Mouse (Mus musculus) embryonic facial prominence, embryonic 11.5 days (tissue): ENCODE results near the gene Trim54. TPM values are rescaled to one million over a fixed set of nuclear protein-coding genes. Genes with fewer than 3 reads are reported as not detected.

Experiments used
- ATAC-seq: fragments of 200-750 bp; cut with Nextera tagmentation; replicated peaks from 2 replicates; pipeline ENCODE4 v1.8.0; 2017; ENCODE audit warnings: low read depth; ENCODE audit not compliant: insufficient number of reproducible peaks, low FRiP score, low TSS enrichment
- DNase-seq: peaks from one replicate; pipeline ENCODE4 v3.0.0-alpha.2; 2015; ENCODE audit warnings: low spot score
- H3K27ac ChIP-seq: fragments of 300-500 bp; sonication (generic); replicated peaks from 2 replicates; pipeline ENCODE4 v1.5.1; 2014; ENCODE audit warnings: mild to moderate bottlenecking, low read depth, low read length, control low read depth
- H3K27me3 ChIP-seq: fragments of 300-500 bp; sonication (generic); 2 replicates; pipeline ENCODE4 v1.6.1; 2014; ENCODE audit warnings: mild to moderate bottlenecking, low read length, moderate library complexity, mixed read lengths; ENCODE audit not compliant: control insufficient read depth, insufficient read depth
- H3K36me3 ChIP-seq: fragments of 300-500 bp; sonication (generic); replicated peaks from 2 replicates; pipeline ENCODE4 v1.6.1; 2014; ENCODE audit warnings: low read depth, mild to moderate bottlenecking, low read length, moderate library complexity, mixed read lengths; ENCODE audit not compliant: control insufficient read depth, insufficient read depth
- H3K4me1 ChIP-seq: fragments of 300-500 bp; sonication (generic); 2 replicates; pipeline ENCODE4 v1.6.1; 2014; ENCODE audit warnings: low read length, mixed read lengths; ENCODE audit not compliant: control insufficient read depth, insufficient read depth
- H3K4me2 ChIP-seq: fragments of 300-500 bp; sonication (generic); 2 replicates; pipeline ENCODE4 v1.6.1; 2014; ENCODE audit warnings: low read depth, mild to moderate bottlenecking, control low read depth, low read length, moderate library complexity
- H3K4me3 ChIP-seq: fragments of 300-500 bp; sonication (generic); 2 replicates; pipeline ENCODE4 v1.5.1; 2014; ENCODE audit warnings: low read depth, low read length, control low read depth
- H3K9ac ChIP-seq: fragments of 300-500 bp; sonication (generic); replicated peaks from 2 replicates; pipeline ENCODE4 v1.6.1; 2014; ENCODE audit warnings: mild to moderate bottlenecking, control low read depth, low read length
- H3K9me3 ChIP-seq: fragments of 300-500 bp; sonication (generic); replicated peaks from 2 replicates; pipeline ENCODE4 v1.6.1; 2016; ENCODE audit warnings: mild to moderate bottlenecking, low read length, inconsistent platforms, mixed read lengths; ENCODE audit not compliant: control insufficient read depth
- WGBS: fragments of 180-500 bp; shearing (Covaris S2); extraction: QIAGEN DNeasy Blood & Tissue Kit; methylation state at CpG from one replicate; pipeline ENCODE4 v1.1.7; 2014; 5-methylcytosine and 5-hydroxymethylcytosine counted together
- polyA plus RNA-seq: library from polyadenylated mRNA; unstranded; fragments of >200 nt; fragmentation: Nextera tagmentation; extraction: Ambion mirVana; gene quantifications from 2 replicates; pipeline ENCODE4 v1.2.1, GENCODE M21; 2014

Gene Trim54
- polyA plus RNA-seq, 1 experiment from 2014 or later, result not detected

DNA sequence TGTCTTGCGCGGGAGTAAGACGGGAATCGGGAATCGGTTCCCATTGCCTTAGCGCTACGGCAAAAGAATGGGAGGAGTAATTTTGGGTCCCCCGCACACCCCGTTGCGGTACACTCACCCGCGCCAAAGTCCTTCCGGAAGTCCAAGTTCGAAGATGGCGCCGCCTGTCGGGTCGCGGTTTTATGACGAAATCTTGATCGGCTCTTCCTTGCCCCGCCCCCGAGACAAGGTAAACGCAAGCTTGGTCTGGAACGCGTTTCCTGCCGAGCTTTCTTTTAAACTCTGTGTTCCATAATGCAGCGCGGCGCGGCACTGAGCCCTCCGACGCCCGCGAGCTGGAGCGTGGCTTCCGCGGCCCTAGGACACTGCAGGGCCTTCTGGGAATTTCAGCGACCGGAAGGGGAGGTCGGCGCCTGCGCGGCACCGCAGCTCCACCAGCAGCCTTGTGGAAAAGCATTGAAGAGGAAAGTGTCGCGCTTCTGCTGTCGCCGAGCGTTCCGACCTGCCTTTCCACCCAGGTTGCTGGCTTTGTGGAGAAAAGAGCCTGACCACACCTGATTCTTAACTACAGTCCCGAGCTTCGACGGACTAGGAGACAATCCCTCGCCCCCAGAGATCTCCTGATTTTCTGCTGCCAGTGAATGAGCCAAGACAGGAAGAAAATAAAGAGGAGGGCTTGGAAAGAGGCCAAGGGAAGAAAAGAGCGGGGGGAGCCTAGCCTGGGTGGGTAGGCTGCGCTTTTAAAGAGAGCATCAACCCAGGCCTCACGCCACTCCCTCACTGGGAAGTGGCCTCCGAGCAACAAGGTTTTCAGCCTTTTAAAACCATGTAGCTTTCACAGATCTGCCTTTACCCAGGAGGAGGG lies 63.5 kb downstream of the Trim54 start, which contains the start of the genes Gm29609 and Gtf3c2:
Gene Gm29609, minus strand, starts transcription at position 146 of the 865 bp plus-strand sequence.
Gene Gtf3c2, minus strand, starts transcription at position 379 of the 865 bp plus-strand sequence.
- Histone ChIP-seq H3K4me3 (peak within 1 kb of the TSS; percentile 75), H3K9me3 (no peaks in the 10 kb centered on the region), H3K36me3 (no peaks in the 10 kb centered on the region), H3K4me1 (no peaks in the 10 kb centered on the region), H3K9ac (peak within 1 kb of the TSS; percentile 73), H3K27ac (peak within 1 kb of the TSS; percentile 90), H3K27me3 (no peaks in the 10 kb centered on the region), H3K4me2 (peak within 1 kb of the TSS; percentile 77)
- DNase-seq (peak; percentile 98), ATAC-seq (peak; percentile 95)
- WGBS, result under 1% methylated on average over 59 of the region's 59 CpGs

DNA sequence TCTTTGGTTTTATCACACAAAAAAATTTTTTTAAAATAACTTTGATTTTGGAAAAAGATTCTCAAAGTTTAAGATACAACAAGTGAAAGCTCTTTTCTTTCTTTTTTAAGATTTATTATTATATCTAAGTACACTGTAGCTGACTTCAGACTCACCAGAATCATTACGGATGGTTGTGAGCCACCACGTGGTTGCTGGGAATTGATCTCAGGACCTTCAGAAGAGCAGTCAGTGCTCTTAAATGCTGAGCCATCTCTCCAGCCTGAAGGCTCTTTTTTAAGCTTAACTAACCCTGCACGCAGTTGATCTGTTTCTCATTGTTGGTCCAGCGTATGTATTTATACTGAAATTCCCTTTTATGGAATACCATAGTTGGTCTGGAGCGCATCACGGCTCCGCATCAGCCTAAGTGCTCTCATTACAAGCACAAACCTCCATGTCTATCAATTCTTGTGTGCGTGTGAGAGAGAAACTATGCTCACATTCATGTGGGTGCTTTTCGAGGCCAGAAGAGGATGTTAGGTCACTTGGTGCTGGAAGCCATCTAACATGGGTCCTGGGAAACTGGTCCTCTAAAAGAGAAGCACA lies 64.8 kb downstream of the Trim54 start:
- no peak overlapping the region for H3K4me3 ChIP-seq

DNA sequence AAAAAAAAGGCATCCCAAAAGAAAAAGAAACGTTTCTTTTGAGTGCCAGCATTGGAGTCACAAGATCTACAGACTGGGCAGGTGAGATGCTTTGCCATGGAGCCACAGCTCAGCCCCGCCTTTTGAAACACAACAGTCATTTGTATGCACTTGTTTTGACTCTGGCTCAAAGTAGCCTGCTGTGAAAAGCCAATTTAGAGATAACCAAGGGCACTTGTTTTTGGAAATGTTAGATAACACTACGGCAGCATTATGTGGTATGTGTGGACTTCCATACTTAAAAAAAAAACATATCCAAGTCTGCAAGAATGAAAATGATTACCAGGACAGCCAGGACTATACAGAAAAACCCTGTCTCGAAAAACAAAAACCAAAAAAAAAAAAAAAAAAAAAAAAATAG lies 67.2 kb downstream of the Trim54 start:
- H3K27ac ChIP-seq, result no peak overlapping the region
- no peaks in the 10 kb centered on the region for H3K27me3 ChIP-seq
- H3K4me2 ChIP-seq, result no peak overlapping the region
- H3K9ac ChIP-seq, result no peak overlapping the region
- peaks cover 4% of the 10 kb centered on the region for H3K36me3 ChIP-seq
- WGBS, result 67% methylated on average over 4 of the region's 4 CpGs
- ATAC-seq, result no peak
- H3K4me3 ChIP-seq, result no peak overlapping the region
- H3K9me3 ChIP-seq, result no peaks in the 10 kb centered on the region
- DNase-seq, result no peak
- no peaks in the 10 kb centered on the region for H3K4me1 ChIP-seq

More for the DNA sequence above, 64.8 kb downstream of the Trim54 start:
- no peaks in the 10 kb centered on the region for H3K9me3 ChIP-seq
- H3K9ac ChIP-seq, result no peak overlapping the region
- no peak overlapping the region for H3K4me2 ChIP-seq
- DNase-seq (no peak), ATAC-seq (no peak)
- no peaks in the 10 kb centered on the region for H3K4me1 ChIP-seq
- no peak overlapping the region for H3K27ac ChIP-seq
- 94% methylated on average over 9 of the region's 9 CpGs for WGBS
- H3K36me3 ChIP-seq, result no peaks in the 10 kb centered on the region
- H3K27me3 ChIP-seq, result no peaks in the 10 kb centered on the region

Other genes with a start within 250 kb of the Trim54 start
- 37.5 and 42.3 TPM in 2 replicates for gene Tmem214, start 248.7 kb upstream of the Trim54 start, polyA plus RNA-seq
- gene Agbl5, start 228.0 kb upstream of the Trim54 start, polyA plus RNA-seq, result 31.5 and 33.0 TPM in 2 replicates
- gene Ost4, start 208.9 kb upstream of the Trim54 start, polyA plus RNA-seq, result 347 and 379 TPM in 2 replicates
- 79.7 and 95.4 TPM in 2 replicates for gene Emilin1, start 203.3 kb upstream of the Trim54 start, polyA plus RNA-seq
- 9.2 and 9.9 TPM in 2 replicates for gene Khk, start 195.3 kb upstream of the Trim54 start, polyA plus RNA-seq
- gene Cgref1, start 171.1 kb upstream of the Trim54 start, polyA plus RNA-seq, result 3.7 and 4.4 TPM in 2 replicates
- 88.2 and 95.1 TPM in 2 replicates for gene Preb, start 156.4 kb upstream of the Trim54 start, polyA plus RNA-seq
- not detected in 2 replicates for gene Tcf23, start 148.1 kb upstream of the Trim54 start, polyA plus RNA-seq
- 88.2 and 105 TPM in 2 replicates for gene Atraid, start 68.4 kb upstream of the Trim54 start, polyA plus RNA-seq
- 6.6 and 6.7 TPM in 2 replicates for gene Slc5a6, start 67.8 kb upstream of the Trim54 start, polyA plus RNA-seq
- gene Cad, start 61.9 kb upstream of the Trim54 start, polyA plus RNA-seq, result 21.3 and 23.5 TPM in 2 replicates
- not detected in 2 replicates for gene Dnajc5g, start 10.4 kb upstream of the Trim54 start, polyA plus RNA-seq
- gene Slc30a3, start 8.5 kb upstream of the Trim54 start, polyA plus RNA-seq, result 0.46 and 0.59 TPM in 2 replicates
- gene Ucn, start 22.1 kb downstream of the Trim54 start, polyA plus RNA-seq, result not detected in 2 replicates
- 50.5 and 50.8 TPM in 2 replicates for gene Mpv17, start 37.5 kb downstream of the Trim54 start, polyA plus RNA-seq
- gene Gm29609, start 63.2 kb downstream of the Trim54 start, polyA plus RNA-seq, result 1.2 and 1.3 TPM in 2 replicates
- 66.6 and 66.8 TPM in 2 replicates for gene Gtf3c2, start 63.4 kb downstream of the Trim54 start, polyA plus RNA-seq
- 150 and 158 TPM in 2 replicates for gene Snx17, start 76.5 kb downstream of the Trim54 start, polyA plus RNA-seq
- 68.2 and 81.7 TPM in 2 replicates for gene Eif2b4, start 76.7 kb downstream of the Trim54 start, polyA plus RNA-seq
- gene Zfp513, start 85.6 kb downstream of the Trim54 start, polyA plus RNA-seq, result 4.0 and 5.0 TPM in 2 replicates
- gene Ppm1g, start 104.0 kb downstream of the Trim54 start, polyA plus RNA-seq, result 142 and 147 TPM in 2 replicates
- gene Nrbp1, start 124.2 kb downstream of the Trim54 start, polyA plus RNA-seq, result 138 and 140 TPM in 2 replicates
- gene Gm9970, start 124.5 kb downstream of the Trim54 start, polyA plus RNA-seq, result 0.57 and 0.58 TPM in 2 replicates
- 12.4 and 14.6 TPM in 2 replicates for gene Krtcap3, start 135.0 kb downstream of the Trim54 start, polyA plus RNA-seq
- 31.2 and 38.6 TPM in 2 replicates for gene Ift172, start 174.4 kb downstream of the Trim54 start, polyA plus RNA-seq
- 58.2 and 67.5 TPM in 2 replicates for gene Fndc4, start 179.4 kb downstream of the Trim54 start, polyA plus RNA-seq
- 0.48 and 0.49 TPM in 2 replicates for gene Gckr, start 180.7 kb downstream of the Trim54 start, polyA plus RNA-seq